Mouse (Mus musculus): ENCODE results near the gene Fgd6. TPM values are rescaled to one million over a fixed set of nuclear protein-coding genes. Genes with fewer than 3 reads are reported as not detected.
A peak's percentile ranks its signal among the peaks of the same experiment; 100 is the strongest.

Fgd6 gene
- polyA plus RNA-seq, 1 experiment from 2014 or later: 4.1 TPM

DNA sequence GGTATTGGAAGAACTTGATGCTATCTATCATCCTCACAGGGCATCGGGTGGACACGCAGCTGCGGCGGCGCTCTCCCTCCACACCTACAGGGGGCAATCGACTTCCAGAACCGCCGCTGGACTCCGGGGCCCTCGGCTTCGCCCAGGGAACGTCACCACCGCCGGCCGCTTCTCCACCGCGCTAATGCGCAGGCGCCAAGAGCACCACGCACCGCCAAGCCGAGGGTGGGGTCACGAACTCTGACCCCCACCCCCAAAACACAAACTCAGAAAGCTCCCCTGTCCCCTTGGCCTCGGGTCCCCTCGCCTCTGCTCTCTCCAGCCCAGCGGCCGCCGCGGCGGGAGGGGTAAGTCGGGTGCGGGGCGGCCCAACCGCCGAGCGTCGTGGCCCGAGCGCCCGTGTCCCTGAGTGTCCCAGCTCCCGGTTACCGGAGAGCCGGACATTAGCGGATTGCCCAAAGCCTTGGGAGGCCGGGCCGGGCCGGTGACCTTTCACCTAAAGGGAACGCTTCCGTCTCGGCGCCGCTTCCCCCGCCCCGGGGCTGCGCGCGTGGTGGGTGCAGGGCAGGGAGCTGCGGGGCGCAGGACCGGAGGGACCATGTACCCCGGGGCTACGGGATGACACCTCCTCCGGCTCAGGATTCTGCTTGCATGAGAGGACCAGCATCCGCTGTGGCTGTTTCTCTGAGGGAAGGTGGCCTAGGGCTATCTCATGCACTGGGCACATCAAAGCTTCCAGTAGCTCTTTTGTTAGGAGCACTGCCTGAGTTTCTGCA lies 112.1 kb downstream of the Fgd6 start, which contains the start of gene Nr2c1:
Gene Nr2c1, plus strand, starts transcription at position 268 of the 776 bp plus-strand sequence.
- H3K27ac ChIP-seq: peak within 1 kb of the TSS; percentile 34; the same call in 1 of the 2 replicates
- no peaks in the 10 kb centered on the region for H3K9me3 ChIP-seq
- no peaks in the 10 kb centered on the region for H3K27me3 ChIP-seq (replicated peaks)
- peak within 1 kb of the TSS; percentile 93 for H3K9ac ChIP-seq
- WGBS: under 1% methylated on average over 64 of the region's 64 CpGs
- peak; percentile 91 for ATAC-seq (ENCODE audit: low FRiP score, low read depth)
- H3K36me3 ChIP-seq: no peaks in the 10 kb centered on the region
- peak within 1 kb of the TSS; percentile 88 for H3K4me3 ChIP-seq
- peak within 1 kb of the TSS; percentile 61 for H3K4me2 ChIP-seq (replicated peaks)
- H3K4me1 ChIP-seq: peaks cover 11% of the 10 kb centered on the region; the same call in 1 of the 2 replicates

DNA sequence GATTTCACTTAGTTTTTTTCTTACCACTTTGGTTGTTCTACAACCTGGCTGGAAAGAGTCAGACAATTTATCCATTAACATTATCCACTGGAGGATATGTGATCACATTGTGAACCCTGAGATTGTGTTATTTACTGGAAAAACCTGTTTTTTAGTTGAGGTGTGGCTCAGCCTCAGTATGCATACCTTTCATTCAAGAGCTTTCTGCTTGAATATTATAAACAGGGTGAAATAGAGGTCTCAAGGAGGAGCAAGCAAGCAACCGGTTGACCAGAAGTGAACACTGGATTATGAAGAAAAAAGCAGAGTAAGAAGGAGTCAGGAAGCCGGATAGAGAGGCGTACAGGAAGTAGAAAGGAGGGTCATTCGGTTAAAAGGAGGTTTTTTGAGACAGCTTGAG lies 115.7 kb downstream of the Fgd6 start:
- Histone ChIP-seq H3K27me3 (replicated peaks) (no peaks in the 10 kb centered on the region), H3K9me3 (no peaks in the 10 kb centered on the region), H3K27ac (no peak overlapping the region), H3K4me3 (no peak overlapping the region), H3K4me2 (replicated peaks) (no peak overlapping the region), H3K9ac (no peak overlapping the region), H3K36me3 (no peaks in the 10 kb centered on the region), H3K4me1 (peaks cover 11% of the 10 kb centered on the region; the same call in 1 of the 2 replicates)
- WGBS: 88% methylated on average over 4 of the region's 4 CpGs
- ATAC-seq (ENCODE audit: low FRiP score, low read depth): no peak

DNA sequence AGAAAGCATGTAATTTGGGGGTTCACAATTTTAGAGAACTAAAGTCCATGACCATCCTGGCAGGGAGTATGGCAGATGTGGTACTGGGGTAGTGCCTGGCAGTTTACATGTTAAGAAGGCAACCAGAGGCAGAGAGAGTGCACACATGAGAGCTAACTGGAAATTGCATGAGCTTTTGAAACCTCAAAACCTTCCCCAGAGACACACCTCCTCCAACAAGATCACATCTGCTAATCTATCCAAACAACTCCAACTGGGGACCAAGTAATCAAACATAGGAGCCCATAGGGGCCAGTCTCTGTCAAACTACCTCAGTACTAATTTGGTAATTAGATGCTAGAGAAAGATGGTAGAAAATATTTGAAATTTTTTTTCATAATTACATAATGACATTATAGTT lies 118.0 kb downstream of the Fgd6 start:
- Histone ChIP-seq H3K4me3 (no peak overlapping the region), H3K27me3 (replicated peaks) (no peaks in the 10 kb centered on the region), H3K9me3 (no peaks in the 10 kb centered on the region), H3K4me1 (peaks cover 9% of the 10 kb centered on the region; the same call in 1 of the 2 replicates), H3K4me2 (replicated peaks) (no peak overlapping the region), H3K9ac (no peak overlapping the region), H3K27ac (no peak overlapping the region), H3K36me3 (peaks cover 13% of the 10 kb centered on the region)
- ATAC-seq (ENCODE audit: low FRiP score, low read depth): no peak

DNA sequence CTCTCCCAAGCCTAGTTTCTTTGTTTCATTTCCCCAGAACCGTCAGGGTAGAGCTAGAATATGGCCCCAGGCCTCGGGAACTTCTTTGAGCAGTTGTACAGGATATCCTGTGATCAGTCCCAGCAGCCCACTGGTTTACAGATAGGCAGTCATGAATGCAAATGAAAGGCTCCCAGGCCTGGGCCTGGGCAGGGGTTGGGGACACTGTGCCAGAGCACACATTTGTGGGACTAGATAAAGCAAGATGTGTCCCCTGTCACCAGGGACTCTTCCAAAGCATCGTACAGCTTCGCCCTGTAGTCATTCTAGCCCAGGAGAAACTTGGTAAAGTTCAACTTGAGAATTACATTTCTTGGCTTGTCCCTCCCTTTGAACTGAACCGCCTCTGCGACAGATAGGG lies 123.2 kb downstream of the Fgd6 start:
- 92% methylated on average over 6 of the region's 6 CpGs for WGBS
- H3K9me3 ChIP-seq: no peaks in the 10 kb centered on the region

DNA sequence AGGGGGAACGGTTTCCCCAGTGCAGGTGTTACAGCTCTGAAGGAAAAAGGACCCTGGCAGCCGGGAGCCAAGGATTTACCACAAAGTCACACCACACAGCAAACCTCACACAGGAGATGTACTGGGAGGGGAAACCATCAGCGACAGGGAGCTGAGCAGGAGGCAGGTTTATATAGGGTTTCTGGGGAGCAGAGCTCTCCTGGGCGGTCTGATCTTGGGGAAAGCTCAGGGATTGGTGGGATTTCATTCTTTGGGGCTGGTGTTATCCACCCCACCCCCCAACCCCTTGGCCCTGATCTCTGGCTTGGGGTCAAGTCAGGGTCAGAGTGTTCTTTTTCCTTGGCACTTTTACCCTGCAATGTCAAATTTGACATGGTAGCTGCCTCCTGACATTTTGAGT lies 123.6 kb downstream of the Fgd6 start:
- Histone ChIP-seq H3K9ac (no peak overlapping the region), H3K27me3 (replicated peaks) (no peaks in the 10 kb centered on the region), H3K36me3 (peaks cover 55% of the 10 kb centered on the region), H3K27ac (no peak overlapping the region), H3K4me2 (replicated peaks) (no peak overlapping the region), H3K4me3 (no peak overlapping the region), H3K4me1 (no peaks in the 10 kb centered on the region), H3K9me3 (no peaks in the 10 kb centered on the region)
- WGBS: 89% methylated on average over 4 of the region's 4 CpGs
- no peak for ATAC-seq (ENCODE audit: low FRiP score, low read depth)

More for the DNA sequence above, 123.2 kb downstream of the Fgd6 start:
- Histone ChIP-seq H3K4me3 (no peak overlapping the region), H3K4me2 (replicated peaks) (no peak overlapping the region), H3K27me3 (replicated peaks) (no peaks in the 10 kb centered on the region), H3K27ac (no peak overlapping the region), H3K36me3 (peaks cover 50% of the 10 kb centered on the region), H3K9ac (no peak overlapping the region), H3K4me1 (no peaks in the 10 kb centered on the region)
- ATAC-seq (ENCODE audit: low FRiP score, low read depth): no peak

DNA sequence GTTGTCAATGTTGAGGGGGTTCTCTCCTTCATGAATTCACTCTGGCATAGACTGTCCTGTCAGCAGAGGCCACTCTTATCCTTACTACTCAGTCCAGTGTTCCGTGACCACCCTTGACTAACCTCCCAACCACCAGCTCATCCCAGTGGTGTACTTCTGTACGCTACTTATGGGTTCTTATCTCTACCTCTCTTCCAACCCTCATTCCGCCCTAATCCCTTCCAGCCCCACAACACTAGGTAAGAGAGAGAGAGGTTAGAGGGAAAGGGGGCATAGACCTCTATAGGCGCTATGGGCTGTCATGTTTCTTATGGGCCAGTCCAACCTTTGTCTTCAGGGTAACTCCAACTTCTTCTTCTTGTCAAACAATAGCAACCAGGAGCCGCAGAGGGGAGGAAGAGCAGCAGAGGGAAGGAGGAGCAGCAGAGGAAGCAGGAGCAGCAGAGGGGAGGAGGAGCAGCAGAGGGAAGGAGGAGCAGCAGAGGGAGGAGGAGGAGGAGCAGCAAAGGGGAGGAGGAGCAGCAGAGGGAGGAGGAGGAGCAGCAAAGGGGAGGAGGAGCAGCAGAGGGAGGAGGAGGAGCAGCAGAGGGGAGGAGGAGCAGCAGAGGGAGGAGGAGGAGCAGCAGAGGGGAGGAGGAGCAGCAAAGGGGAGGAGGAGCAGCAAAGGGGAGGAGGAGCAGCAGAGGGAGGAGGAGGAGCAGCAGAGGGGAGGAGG lies 125.4 kb downstream of the Fgd6 start:
- Histone ChIP-seq H3K4me2 (replicated peaks) (no peak overlapping the region), H3K27ac (no peak overlapping the region), H3K4me3 (no peak overlapping the region), H3K27me3 (replicated peaks) (no peaks in the 10 kb centered on the region), H3K9ac (no peak overlapping the region), H3K9me3 (no peaks in the 10 kb centered on the region), H3K4me1 (no peaks in the 10 kb centered on the region), H3K36me3 (peaks cover 65% of the 10 kb centered on the region)
- WGBS: 93% methylated on average over 5 of the region's 5 CpGs
- ATAC-seq (ENCODE audit: low FRiP score, low read depth): no peak

DNA sequence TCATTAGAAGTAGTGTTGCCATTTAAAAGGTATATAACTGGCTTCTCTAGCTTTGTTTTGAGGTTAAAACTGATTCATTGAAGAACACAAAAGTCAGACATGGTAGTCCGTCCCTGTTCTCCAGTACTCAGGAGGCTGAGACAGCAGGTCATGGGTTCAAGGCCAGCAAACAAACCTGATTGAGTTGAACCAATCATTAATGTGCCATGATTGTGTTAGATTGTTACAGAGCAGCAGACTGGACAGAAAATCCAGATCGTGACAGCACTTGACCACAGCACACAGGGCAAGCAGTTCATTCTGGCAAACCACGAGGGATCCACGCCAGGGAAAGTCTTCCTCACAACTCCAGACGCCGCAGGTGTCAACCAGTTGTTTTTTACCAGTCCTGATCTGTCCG lies 126.2 kb downstream of the Fgd6 start:
- no peak for ATAC-seq (ENCODE audit: low FRiP score, low read depth)
- no peaks in the 10 kb centered on the region for H3K4me1 ChIP-seq
- H3K27ac ChIP-seq: no peak overlapping the region
- H3K9me3 ChIP-seq: no peaks in the 10 kb centered on the region
- peaks cover 64% of the 10 kb centered on the region for H3K36me3 ChIP-seq
- H3K4me3 ChIP-seq: no peak overlapping the region
- H3K4me2 ChIP-seq (replicated peaks): no peak overlapping the region
- no peak overlapping the region for H3K9ac ChIP-seq
- no peaks in the 10 kb centered on the region for H3K27me3 ChIP-seq (replicated peaks)
- 95% methylated on average over 7 of the region's 7 CpGs for WGBS

DNA sequence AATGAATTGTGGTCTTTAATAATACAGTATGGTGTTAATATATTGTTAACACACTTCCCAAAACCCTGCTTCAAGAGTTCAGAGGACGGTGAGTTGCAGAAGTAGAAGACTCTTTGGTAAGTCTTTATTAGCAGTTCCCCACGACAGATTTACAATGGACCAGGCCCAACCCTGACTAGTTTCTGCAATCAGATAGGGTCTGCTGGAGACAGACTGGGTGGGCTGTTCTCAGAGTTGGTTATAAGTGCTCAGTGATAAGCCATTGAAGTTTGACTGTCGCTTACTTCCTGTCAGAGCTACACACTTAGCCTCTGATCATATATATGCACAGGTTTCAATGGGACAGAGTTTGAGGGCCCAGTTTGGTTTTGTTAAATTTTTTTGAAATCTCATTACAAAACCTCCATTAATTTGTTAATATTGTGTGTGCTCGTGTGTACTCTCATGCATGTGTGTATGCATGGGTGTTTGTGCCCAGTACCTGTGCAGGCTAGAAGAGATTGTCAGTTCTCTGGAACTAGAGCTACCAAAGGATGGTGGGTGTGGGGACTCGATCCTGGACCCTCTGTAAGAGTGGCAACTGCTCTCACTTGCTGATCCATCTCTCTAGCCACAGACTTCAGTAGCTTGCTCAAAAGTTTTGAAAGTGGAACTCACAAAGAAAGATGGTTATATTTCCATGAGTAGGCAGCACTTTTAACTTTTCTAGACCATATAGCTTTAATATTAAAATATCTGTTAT lies 128.5 kb downstream of the Fgd6 start:
- Histone ChIP-seq H3K9ac (no peak overlapping the region), H3K4me1 (0 out of 2 replicates have a peak, but pooled peaks cover 4% of the 10 kb centered on the region), H3K4me2 (replicated peaks) (no peak overlapping the region), H3K36me3 (peaks cover 69% of the 10 kb centered on the region), H3K9me3 (no peaks in the 10 kb centered on the region), H3K27me3 (replicated peaks) (no peaks in the 10 kb centered on the region), H3K27ac (no peak overlapping the region), H3K4me3 (no peak overlapping the region)
- 80% methylated on average over 5 of the region's 5 CpGs for WGBS
- no peak for ATAC-seq (ENCODE audit: low FRiP score, low read depth)

DNA sequence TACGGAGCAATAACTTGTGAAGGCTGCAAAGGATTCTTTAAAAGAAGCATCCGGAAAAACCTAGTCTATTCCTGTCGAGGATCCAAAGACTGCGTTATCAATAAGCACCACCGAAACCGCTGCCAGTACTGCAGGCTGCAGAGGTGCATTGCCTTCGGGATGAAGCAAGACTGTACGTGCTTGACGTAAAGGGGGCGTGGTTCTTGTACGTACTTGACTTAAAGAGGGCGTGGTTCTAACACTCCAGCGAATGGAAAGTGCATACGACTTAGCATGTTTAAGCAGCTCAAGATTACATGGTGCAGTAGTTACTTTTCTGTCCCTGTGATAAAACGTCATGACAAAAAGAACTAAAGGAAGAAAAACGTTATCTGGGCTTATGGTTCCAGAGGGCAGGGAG lies 129.6 kb downstream of the Fgd6 start:
- 0 out of 2 replicates have a peak, but pooled peaks cover 6% of the 10 kb centered on the region for H3K9me3 ChIP-seq
- H3K4me1 ChIP-seq: 0 out of 2 replicates have a peak, but pooled peaks cover 4% of the 10 kb centered on the region
- 91% methylated on average over 16 of the region's 16 CpGs for WGBS
- no peak overlapping the region for H3K9ac ChIP-seq
- ATAC-seq (ENCODE audit: low FRiP score, low read depth): no peak
- H3K4me2 ChIP-seq (replicated peaks): no peak overlapping the region
- no peak overlapping the region for H3K27ac ChIP-seq
- peaks cover 69% of the 10 kb centered on the region for H3K36me3 ChIP-seq
- no peaks in the 10 kb centered on the region for H3K27me3 ChIP-seq (replicated peaks)
- H3K4me3 ChIP-seq: no peak overlapping the region

DNA sequence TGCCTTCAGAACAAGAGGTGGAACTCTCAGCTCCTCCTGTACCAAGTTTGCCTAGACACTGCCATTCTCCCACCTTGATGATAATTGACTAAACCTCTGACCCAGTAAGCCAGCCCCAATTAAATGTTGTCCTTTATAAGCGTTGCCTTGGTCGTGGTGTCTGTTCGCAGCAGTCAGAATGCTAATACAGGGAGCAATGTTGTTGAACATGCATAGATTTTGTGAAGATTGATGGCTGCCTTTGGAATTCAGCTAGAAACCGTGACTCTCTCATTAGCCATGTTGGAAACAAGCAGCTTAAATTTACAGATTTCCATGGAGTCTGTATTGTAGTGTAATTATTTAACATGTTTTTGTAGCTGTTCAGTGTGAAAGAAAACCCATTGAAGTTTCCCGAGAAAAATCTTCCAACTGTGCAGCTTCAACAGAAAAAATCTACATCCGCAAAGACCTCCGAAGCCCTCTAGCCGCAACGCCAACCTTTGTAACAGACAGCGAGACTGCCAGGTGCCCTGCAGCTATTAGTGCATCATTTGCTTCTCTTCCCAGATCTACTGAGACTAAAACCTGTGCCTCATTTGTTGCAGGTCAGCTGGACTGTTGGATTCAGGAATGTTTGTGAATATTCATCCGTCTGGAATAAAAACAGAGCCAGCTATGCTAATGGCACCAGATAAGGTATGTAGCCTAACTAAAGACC lies 131.4 kb downstream of the Fgd6 start:
- WGBS: 41% methylated on average over 11 of the region's 11 CpGs
- H3K36me3 ChIP-seq: peaks cover 69% of the 10 kb centered on the region

DNA sequence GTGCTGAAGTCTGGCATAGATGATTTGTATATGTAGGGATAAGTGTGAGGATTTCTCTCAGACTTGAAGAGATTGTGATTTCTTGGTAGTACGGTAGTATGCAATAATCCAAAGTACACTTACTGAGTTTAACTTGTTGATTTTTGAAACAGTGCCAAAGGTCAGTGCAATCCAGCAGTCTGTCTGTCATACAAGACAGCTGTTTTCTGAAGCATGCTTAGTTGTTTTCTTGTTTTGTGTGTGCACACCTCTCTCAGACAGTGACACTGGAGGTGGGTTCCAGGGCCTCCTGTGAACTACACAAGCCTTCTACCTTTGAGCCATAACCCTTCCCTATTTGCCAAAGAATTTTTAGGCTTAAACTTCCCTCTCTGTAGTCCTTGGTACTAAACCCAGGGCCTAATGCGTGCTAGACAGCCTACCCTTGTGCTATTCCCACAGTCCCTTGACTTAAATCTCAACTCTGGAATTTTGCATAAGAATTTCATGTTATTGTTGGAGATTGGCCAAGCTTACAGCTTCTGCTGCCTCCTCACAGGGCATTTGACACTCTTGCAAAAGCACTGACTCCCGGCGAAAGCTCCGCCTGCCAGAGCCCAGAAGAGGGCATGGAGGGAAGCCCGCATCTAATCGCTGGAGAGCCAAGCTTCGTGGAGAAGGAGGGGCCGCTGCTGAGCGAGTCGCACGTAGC lies 135.8 kb downstream of the Fgd6 start:
- Histone ChIP-seq H3K4me2 (replicated peaks) (no peak overlapping the region), H3K27me3 (replicated peaks) (no peaks in the 10 kb centered on the region), H3K27ac (no peak overlapping the region), H3K4me1 (peaks cover 14% of the 10 kb centered on the region), H3K36me3 (peaks cover 65% of the 10 kb centered on the region), H3K9me3 (0 out of 2 replicates have a peak, but pooled peaks cover 6% of the 10 kb centered on the region), H3K9ac (no peak overlapping the region), H3K4me3 (no peak overlapping the region)
- no peak for ATAC-seq (ENCODE audit: low FRiP score, low read depth)
- WGBS: 61% methylated on average over 12 of the region's 12 CpGs

More for the DNA sequence above, 131.4 kb downstream of the Fgd6 start:
- Histone ChIP-seq H3K27ac (no peak overlapping the region), H3K9me3 (0 out of 2 replicates have a peak, but pooled peaks cover 6% of the 10 kb centered on the region), H3K4me1 (peaks cover 8% of the 10 kb centered on the region; the same call in 1 of the 2 replicates), H3K4me2 (replicated peaks) (no peak overlapping the region), H3K4me3 (no peak overlapping the region), H3K27me3 (replicated peaks) (no peaks in the 10 kb centered on the region), H3K9ac (no peak overlapping the region)
- ATAC-seq (ENCODE audit: low FRiP score, low read depth): peak; percentile 63
